Mouse (Mus musculus) layer of hippocampus, adult 2 months (tissue): ENCODE results near the gene Srgn. TPM values are rescaled to one million over a fixed set of nuclear protein-coding genes. Genes with fewer than 3 reads are reported as not detected.
"Not testable (repeated sequence)": the region's sequence is repeated elsewhere in the genome, so short reads cannot be mapped to it uniquely, and the experiment has no call there.

Experiments used
- DNase-seq, 2 experiments: peaks; one replicate each; pipeline ENCODE4 v3.0.0; 2022; ENCODE audit warnings: low spot score in 2 of 2
- H3K27ac ChIP-seq: fragments of 200-600 bp; 2 replicates; pipeline ENCODE4 v1.8.1; 2022
- H3K4me3 ChIP-seq: fragments of 200-600 bp; 2 replicates; pipeline ENCODE4 v1.8.1; 2022; ENCODE audit warnings: mild to moderate bottlenecking
- CTCF ChIP-seq: fragments of 200-600 bp; conservative IDR thresholded peaks from 2 replicates; pipeline ENCODE4 v1.8.1; 2022; ENCODE audit warnings: antibody characterized with exemption, mild to moderate bottlenecking, moderate library complexity
- total RNA-seq, 2 experiments: library from RNA; stranded (reverse); gene quantifications; 2 replicates each; pipeline ENCODE4 v1.2.3; 2021

Srgn gene
- total RNA-seq, 2 experiments from 2014 or later: 4.7 to 6.9 TPM

- H3K4me3 ChIP-seq: no peak overlapping the region
- TF ChIP-seq CTCF: no peak
- H3K27ac ChIP-seq: peak overlapping the region; percentile 71
- DNase-seq: no peak
Measured at GRCm38 (mm10) chr10:62509032-62509656, 18.1 kb downstream of the Srgn start.

GRCm38 (mm10) chr10:62508459-62508858 is 18.8 kb downstream of the Srgn start:
- Histone ChIP-seq H3K4me3 (peak overlapping the region; percentile 51), H3K27ac (peak overlapping the region; percentile 71)
- no peak for TF ChIP-seq CTCF
- no peak for DNase-seq

DNA sequence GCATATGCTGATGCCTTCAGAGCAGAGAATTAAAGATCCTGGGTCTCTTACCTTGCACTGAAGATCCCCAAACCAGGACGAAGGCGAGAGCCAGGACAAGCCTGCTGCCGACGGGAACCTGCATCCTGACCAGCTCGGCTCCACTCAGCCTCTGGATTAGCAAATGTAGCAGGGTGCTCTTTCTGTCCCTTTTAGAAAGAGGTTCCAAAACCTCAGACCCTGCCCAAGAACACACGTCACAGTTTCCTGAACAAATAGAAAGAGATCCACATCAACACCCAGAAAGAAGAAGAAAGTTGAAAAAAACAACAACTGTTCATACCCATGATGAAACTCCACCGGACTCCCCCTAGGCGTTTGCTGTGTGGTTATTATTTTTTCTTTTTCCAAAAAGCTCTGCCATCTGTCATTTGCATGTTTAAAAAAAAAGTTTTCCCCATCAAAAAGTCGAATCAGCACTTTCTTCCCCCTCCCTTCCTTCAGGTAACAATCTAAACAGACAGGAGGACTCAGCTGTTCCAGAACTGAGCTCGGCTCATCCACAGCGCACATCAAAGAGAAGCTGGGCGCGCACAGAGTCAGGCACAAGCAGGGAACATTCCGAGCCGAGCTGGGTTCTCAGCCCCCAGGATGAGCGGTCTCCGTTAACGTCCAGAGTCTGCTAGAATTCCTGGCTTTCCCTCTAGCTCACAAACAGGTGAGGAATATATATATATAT is 19.5 kb downstream of the Srgn start:
- no peak for TF ChIP-seq CTCF
- Histone ChIP-seq H3K27ac (peak overlapping the region; percentile 71), H3K4me3 (peak overlapping the region; percentile 51)
- DNase-seq: peak in 1 of 2 experiments; percentile 1

DNA sequence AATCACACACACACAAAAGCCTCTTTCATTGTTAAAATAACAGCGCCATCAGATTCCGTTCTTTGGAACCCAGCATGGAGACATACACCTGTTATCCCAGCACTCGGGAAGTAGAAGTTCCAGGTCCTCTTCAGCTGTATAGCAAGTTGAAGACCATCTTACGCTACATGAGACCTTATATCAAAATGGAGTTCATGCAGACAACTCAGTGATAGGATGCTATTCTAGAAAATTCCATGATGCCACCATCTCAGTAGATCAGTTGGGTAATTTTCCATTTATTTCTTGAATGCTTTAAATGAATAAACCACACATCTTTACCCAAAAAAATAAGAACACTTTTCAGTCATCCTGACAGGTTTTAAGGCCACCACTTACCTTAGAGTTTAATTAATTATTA is 20.2 kb downstream of the Srgn start:
- no peak for DNase-seq
- TF ChIP-seq CTCF: no peak
- Histone ChIP-seq H3K4me3 (peak overlapping the region; percentile 51), H3K27ac (peak overlapping the region; percentile 71; the same call in 1 of the 2 replicates)

DNA sequence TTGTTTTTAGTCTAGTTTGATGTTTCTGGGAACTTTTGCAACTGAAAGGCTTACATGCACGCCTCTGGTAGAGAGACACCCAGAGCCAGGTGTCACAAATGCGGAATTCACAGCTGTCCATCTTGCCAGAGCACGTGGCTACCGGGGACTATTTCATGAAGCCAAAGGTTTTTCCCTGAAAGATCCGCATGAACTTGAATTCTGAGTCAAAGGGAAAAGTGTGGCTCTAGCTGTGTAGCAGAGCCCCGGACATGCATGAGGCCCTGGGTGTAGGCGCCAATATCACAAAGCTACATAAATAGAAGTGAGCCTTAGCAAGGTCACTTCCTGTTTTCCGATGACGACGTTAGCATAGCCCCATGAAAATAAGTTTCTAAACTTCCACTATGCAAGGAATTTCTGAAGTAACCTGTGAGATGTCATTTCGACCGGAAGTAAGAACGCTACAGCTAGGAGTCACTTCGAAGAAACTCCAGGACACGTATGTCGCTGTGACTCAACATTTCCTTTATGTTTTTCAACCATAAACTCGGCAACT is 21.2 kb downstream of the Srgn start:
- H3K27ac ChIP-seq: no peak overlapping the region; the same call in 1 of the 2 replicates
- TF ChIP-seq CTCF: no peak
- DNase-seq: no peak
- H3K4me3 ChIP-seq: peak overlapping the region; percentile 26

DNA sequence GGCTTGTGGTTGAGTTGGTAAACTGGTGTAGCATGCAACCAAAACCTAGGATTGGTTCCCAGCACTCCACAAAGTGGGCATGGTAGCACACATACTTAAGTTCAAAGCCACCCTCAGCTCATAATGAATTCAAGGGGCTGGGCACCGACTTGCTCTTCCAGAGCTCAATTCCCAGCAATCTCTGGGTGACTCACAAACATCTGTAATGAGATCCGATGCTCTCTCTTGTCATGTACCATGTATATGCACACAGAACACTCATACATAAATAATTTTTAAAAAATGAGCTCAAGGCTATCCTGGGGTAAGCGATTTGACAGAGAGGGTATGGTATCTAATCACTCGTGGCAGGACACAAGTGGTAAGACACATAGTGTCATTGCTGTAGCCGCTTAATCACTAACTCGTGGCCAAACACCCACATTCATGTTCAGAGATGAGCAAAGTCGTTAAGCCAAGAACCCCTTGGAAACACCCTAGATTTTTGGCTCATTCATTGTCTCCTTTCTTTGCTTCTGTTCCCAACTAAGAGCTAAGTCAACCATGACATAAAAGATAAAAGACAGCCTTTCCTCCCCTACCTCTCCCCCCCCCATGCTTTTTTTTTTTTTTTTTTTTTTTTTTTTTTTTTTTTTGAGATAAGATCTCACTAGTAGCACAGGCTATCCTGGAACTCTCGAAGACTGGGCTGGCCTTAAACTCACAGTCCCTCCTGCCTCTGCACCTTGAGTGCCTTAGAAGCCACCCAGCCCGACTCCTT is 21.8 kb downstream of the Srgn start:
- DNase-seq: no peak
- Histone ChIP-seq H3K4me3 (no peak overlapping the region), H3K27ac (no peak overlapping the region)
- TF ChIP-seq CTCF: no peak

- no peak for TF ChIP-seq CTCF
- no peak for DNase-seq
- Histone ChIP-seq H3K27ac (no peak overlapping the region), H3K4me3 (no peak overlapping the region)
Measured at GRCm38 (mm10) chr10:62503836-62504628, 23.2 kb downstream of the Srgn start.

DNA sequence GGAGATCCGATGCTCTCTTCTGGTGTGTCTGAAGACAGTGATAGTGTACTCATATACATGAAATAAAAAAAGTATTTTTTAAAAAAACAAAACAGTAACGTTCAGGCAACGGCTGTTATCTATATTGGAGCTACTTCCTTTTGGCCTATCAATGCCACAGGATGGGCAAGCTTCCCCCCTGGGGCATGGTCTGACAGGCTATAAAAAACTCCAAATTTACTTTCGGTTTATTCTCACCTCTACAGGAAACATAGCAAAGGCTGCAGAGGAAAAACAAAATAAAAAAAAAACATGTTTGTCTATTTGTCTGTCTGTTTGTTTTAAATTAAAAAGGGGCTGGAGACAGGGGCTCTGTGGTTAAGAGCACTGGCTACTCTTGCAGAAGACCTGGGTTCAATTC is 23.9 kb downstream of the Srgn start:
- Histone ChIP-seq H3K4me3 (no peak overlapping the region), H3K27ac (no peak overlapping the region)
- no peak for TF ChIP-seq CTCF
- DNase-seq: no peak

GRCm38 (mm10) chr10:62501951-62502350 is 25.3 kb downstream of the Srgn start:
- H3K27ac ChIP-seq: no peak overlapping the region
- H3K4me3 ChIP-seq: no peak overlapping the region
- no peak for DNase-seq
- TF ChIP-seq CTCF: no peak

DNA sequence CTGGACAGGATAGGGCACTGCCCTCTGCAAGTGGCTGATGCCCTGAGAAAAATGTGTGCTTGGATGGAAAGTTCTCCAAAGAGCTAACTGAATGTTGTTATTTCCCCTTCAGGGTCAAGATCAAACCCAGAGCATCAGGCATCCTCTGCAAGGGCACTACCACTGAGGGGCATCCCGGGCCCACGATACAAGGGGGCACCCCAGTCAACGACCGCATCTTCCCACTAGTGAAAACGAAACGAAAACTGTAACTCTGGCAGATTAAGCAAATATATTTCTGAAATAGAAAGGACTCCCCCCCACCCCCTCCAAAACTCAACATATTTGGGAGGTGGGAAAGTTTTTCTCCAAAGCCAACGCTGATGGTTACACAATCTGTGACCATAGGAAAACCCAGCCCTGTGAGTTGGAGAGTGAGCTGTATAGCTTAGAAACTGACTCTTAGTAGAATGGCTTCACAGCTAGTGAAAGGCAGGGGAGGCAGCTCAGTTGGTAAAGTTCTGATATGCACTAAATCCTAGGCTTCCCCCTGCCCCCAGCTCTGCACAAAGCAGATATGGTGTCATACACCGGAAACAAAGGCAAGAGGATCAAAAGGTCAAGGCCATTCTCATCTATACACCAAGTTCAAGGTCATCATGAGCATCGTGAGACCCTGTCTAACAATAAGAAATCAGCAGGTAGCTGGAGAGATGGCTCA is 26.2 kb downstream of the Srgn start:
- no peak overlapping the region for H3K4me3 ChIP-seq
- no peak for TF ChIP-seq CTCF
- DNase-seq: no peak
- H3K27ac ChIP-seq: no peak overlapping the region

DNA sequence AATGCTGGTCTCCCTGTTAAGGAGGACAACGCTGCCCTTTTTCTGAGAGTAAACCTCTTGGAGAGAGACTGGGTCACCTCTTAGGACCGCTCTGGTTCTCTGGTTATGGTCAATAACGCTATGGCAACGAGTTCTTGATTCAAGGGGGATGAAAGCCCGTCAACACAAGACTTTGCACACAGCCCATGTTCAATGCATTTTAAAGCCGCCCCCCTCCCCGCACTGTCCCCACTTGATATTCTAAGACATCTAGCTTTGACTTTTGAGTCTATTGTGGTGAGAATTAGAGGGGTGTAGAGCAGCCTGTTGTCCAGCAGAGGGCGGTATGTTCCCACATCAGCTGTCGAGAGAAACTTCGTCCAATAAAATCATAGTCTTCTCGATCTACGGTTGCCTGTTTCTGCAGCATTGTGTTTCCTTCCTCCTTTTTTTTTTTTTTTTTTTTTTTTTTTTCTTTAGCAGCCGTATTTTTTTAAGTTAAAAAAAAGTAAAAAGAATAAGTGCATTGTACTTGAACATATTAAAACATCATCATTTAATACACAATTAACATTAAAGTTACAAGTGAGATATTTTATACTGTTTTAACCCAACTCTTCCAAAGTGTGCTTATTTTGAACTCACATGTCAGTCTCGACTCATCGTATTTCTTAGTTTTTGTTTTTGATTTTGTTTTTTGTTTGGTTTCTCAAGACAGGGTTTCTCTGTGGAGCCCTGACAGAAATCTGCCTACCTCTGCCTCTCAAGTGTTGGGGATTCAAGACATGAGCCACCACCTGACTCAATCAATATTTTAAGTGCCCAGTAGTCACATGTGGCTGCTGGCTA is 26.9 kb downstream of the Srgn start:
- TF ChIP-seq CTCF: peak; percentile 90
- DNase-seq: peak; percentile 60 to 70
- Histone ChIP-seq H3K4me3 (no peak overlapping the region), H3K27ac (no peak overlapping the region)

DNA sequence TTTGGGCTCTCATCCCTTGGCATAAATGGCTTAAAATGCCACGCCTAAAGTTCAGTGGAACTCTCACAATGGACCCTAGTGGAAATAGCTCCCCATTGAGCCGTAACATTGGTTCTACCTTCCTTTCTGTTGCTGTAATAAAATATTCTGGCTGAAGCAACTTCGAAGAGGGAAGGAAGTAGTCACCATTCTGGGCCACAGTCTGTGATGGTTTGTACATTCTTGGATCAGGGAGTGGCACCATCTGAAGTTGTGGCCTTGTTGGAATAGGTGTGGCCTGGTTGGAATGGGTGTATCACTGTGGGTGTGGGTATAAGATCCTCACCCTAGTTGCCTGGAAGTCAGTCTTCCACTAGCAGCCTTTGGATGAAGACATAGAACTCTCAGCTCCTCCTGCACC is 35.6 kb downstream of the Srgn start:
- H3K27ac ChIP-seq, H3K4me3 ChIP-seq, DNase-seq: not testable (repeated sequence)
